Mouse (Mus musculus): ENCODE data around the gene Stxbp3. TPM values are rescaled to one million over a fixed set of nuclear protein-coding genes. Genes with fewer than 3 reads are reported as not detected.

Stxbp3 gene
- polyA plus RNA-seq, 2 experiments from 2014 or later, result 76.9 to 97.7 TPM

DNA sequence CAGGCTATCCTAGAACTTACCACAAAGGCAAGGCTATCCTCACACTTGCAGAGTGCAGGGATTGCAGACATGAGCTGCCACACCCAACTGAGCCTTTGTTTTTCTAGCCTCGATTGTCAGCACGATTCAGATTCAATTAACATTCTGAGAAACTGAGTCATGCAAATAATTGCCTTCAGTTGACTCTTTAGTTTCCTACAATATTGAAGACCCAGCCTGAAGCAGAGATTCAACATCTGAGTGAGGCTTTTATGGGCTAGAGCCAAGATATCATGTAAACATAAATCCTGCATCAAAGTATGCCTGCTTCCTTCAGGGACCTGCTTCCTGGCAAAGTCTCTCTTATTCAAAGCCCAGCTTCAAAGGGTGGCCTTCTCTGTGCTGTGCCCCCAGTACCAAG is 76.6 kb downstream of the Stxbp3 start:
- no peak for ATAC-seq

DNA sequence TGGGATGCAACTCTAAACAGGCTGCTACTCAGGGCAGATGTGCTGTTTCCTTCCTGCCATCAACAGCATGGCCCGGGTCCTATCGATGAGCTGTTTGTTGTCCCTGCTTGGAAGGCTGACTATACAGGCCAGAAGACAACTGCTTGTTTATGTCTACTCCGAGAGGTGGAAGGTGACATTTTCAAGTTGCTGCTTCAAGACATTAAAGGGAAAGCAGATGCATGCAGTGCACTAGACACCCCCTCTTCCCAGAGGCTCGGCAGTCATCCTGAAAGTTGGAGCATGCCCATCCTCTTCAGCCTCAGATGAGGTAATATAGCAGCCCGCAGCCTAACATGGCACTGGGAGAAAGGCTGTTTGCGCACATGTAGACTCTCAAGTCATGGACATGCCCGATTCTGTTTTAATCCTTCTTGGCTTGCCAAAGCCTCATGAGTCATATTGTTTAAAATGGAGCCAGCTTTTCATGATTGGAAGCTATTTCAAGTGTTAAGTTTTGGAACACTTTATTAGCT is 77.7 kb downstream of the Stxbp3 start:
- ATAC-seq, result no peak

DNA sequence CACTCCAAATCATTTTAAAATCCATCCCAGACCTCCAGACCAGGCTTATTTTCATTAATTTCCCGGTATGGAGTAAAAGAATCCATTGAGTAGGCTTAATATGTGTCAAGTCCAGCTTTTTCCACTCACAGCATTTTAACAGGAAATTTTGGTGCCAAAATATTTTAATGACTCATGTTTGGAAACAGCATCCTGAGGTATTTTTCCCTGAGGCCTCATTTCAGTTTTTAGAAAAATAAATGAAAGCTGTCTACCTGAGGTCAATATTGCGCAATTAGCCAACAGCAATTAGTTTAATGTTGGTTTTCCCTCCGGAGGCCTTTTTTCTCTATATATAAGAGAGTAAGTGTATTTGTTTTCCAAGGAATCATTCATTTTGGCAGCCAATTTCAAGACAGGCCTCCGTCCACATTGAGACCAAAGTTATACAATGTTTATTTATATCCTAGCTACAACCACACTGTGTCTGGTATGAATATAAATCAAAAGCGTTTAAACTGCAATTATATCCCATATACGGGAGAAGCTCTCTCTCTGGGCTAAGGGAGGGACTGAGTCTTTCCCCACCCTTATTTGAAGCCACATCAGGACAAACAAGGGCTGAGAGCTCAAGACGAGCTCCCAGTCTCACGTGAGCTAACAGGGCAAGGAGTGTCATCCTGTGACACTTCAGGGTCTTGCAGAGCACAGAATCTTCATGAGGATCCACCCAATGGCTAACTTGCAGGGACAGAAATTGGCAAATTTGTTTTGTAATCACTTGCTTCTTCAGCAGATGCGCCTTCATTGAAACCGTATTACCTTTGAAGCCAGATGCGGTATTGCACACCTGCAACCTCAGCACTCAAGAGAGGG is 80.5 kb downstream of the Stxbp3 start:
- ATAC-seq, result no peak

DNA sequence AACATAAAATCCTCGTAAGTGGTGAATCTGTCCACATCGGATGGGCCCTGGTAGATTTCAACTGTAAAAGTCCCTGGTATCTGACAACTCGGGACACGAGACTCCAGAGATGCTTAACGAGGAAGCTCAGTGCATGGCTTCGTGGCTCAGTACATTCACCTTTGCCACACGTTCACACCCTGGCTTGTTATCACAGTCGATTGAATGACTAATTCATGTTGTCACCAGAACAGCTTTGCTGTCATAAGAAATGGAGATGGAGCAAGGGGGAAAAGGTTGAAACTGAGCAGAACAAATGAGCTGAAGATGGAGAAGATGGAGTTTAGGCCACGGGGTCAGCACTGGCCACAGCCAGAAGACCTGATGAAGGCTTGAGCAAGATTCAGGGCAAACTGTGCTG is 82.8 kb downstream of the Stxbp3 start:
- ATAC-seq, result no peak

DNA sequence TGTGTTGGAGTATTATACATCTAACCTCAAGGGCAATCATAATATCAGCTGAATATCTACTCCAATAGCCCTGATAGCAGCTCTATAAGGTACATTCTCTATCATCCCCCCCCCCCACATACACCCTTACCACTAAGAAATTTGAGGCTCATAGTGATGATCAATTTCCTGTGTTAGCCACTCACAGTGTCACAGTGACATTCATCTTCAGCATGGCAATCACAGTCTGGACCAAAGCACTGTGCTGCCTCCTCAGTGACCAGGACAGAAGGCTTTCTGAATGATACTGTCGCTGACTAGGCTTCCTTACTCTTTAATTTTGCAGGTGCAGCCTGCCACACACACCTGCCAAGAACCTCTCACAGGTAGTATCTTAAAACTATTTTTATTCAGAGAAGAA is 84.2 kb downstream of the Stxbp3 start:
- no peak for ATAC-seq

DNA sequence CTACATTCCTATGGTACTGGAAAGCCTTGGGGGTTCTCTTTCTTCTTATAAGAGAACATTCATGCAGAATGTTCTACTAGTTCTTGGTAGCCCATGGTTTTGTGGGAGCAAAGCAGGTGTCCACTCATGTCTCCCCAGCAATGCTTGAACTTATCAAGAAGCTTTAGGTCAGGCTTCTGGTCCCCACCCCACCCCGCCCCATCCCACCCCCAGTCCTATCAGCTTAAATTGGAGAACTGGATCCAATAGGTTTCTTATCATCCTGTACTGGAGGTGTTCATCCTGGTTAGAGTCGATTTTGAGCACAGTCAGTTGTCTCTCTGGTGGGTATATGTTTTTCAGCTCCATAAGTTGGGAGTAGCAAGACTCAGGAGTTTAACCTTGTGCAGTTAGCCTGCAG is 84.8 kb downstream of the Stxbp3 start:
- no peak for ATAC-seq

DNA sequence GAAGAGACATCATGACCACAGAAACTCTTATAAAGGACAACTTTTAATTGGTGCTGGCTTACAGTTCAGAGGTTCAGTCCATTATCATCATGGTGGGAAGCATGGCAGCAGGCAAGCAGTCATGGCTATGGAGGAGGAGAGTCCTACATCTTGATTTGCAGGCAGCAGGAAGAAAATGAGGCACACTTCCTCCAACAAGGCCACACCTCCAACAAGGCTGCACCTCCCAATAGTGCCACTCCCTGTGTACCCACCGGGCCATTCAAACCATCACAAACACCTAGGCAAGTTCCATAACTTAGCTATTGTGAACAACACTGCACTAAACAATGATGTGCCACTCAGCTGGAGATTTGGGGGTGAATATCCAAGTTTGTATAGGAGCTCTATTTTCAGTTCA is 85.8 kb downstream of the Stxbp3 start:
- ATAC-seq, result no peak

DNA sequence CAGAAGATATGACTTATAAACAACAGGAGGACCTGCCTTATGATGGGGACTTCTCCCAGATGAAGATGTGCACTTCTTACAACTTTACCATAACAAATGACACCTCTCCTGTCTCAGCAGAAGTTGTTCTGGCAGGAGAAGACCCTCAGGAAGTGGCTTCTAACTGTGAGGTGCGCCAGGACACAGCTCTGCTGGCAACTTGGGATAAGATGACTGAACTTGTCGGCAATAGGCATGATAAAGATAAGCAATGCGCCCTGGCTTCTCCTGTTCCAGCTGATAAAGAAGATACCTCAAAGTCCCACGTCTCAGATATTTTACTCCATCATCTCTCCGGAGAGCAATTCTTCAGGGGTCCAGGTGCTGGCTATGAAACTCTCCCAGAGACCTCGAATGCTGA is 88.6 kb downstream of the Stxbp3 start:
- ATAC-seq, result no peak

DNA sequence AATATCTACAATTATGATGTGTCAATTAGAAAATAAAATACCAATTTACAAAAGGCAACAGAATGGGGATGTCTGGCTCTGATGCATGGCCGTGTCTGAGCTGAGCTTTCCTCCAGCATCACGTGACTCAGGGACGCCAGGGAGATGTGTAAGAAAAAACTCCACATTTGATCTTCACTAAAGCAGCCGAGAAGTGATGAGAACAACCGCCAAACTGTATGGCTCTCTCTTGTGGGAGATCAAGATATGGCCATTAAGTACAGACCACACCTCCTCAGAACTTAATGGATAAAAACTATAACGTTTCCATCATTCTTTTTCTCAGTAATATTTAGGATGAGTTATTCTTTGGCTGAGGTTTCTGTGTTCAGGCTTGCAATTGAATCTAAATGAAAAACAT is 89.3 kb downstream of the Stxbp3 start:
- no peak for ATAC-seq

DNA sequence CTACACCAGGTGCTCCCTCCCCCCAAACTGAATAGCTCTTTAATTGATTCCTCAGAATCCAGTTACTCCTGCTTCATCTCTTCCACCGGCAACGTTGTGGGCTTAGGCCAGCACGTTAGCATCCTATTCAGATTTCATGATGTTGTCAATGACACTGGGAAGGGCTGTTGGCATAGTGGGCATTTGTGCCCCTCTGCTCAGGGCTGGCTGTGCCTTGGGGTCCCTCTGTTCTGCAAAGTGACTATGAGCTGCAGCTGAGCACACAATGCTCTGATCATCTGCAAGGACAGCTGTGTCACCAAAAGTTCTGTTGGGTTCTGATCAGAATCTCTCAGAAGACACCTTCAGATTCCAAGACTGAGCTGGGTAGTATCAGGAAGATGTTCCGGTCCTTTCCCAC is 96.3 kb downstream of the Stxbp3 start:
- ATAC-seq, result no peak

Other genes starting within 250 kb of the Stxbp3 start
- gene Wdr47, start 249.2 kb downstream of the Stxbp3 start, polyA plus RNA-seq (2017; shearing (Covaris generic)), result 1 to 10 TPM; 5.3 to 6.8 TPM
- gene Clcc1, start 186.6 kb downstream of the Stxbp3 start, polyA plus RNA-seq (2017; shearing (Covaris generic)), result 10 to 100 TPM; 69.6 to 75.5 TPM
- 1 to 10 TPM in 1 of 2 experiments, under 1 TPM in 1; 0.82 to 2.1 TPM for gene Gpsm2, start 118.2 kb downstream of the Stxbp3 start, polyA plus RNA-seq (2017; shearing (Covaris generic))
- not detected for gene Aknad1, start 100.9 kb downstream of the Stxbp3 start, polyA plus RNA-seq (2017; shearing (Covaris generic))
- under 1 TPM; 0.22 to 0.68 TPM for gene Fndc7, start 49.5 kb upstream of the Stxbp3 start, polyA plus RNA-seq (2017; shearing (Covaris generic))
- gene Prpf38b, start 71.2 kb upstream of the Stxbp3 start, polyA plus RNA-seq (2017; shearing (Covaris generic)), result 100 to 1,000 TPM; 117 to 127 TPM
- 1 to 10 TPM in 1 of 2 experiments, not detected in 1; 2.3 TPM for gene Henmt1, start 99.3 kb upstream of the Stxbp3 start, polyA plus RNA-seq (2017; shearing (Covaris generic))
- not detected for gene Gm9857, start 99.9 kb upstream of the Stxbp3 start, polyA plus RNA-seq (2017; shearing (Covaris generic))
- gene Fam102b, start 187.1 kb upstream of the Stxbp3 start, polyA plus RNA-seq (2017; shearing (Covaris generic)), result 1 to 10 TPM; 3.0 to 3.6 TPM
- gene Slc25a54, start 239.9 kb upstream of the Stxbp3 start, polyA plus RNA-seq (2017; shearing (Covaris generic)), result not detected